Mouse (Mus musculus) midbrain, embryonic 13.5 days (tissue): ENCODE measurements at regions not wholly inside any gene's neighbourhood (a gene's known extent, or its start where the extent isn't known, plus 50 kb on each side); places are given as distances from the start of the nearest gene placed in this dataset.

Source experiments
- ATAC-seq: fragments of 200-750 bp; cut with Nextera tagmentation; 2 replicates; pipeline ENCODE4 v1.8.0; 2017; ENCODE audit warnings: mild to moderate bottlenecking, moderate TSS enrichment, moderate library complexity
- H3K27ac ChIP-seq: fragments of 300-500 bp; sonication (generic); 2 replicates; pipeline ENCODE4 v1.5.1; 2015; ENCODE audit warnings: inconsistent platforms, mild to moderate bottlenecking, moderate library complexity
- H3K27me3 ChIP-seq: fragments of 300-500 bp; sonication (generic); 2 replicates; pipeline ENCODE4 v1.6.1; 2015; ENCODE audit warnings: mild to moderate bottlenecking, inconsistent platforms
- H3K36me3 ChIP-seq: fragments of 300-500 bp; sonication (generic); 2 replicates; pipeline ENCODE4 v1.6.1; 2015; ENCODE audit warnings: mild to moderate bottlenecking, inconsistent platforms
- H3K4me1 ChIP-seq: fragments of 300-500 bp; sonication (generic); replicated peaks from 2 replicates; pipeline ENCODE4 v1.6.1; 2015; ENCODE audit warnings: inconsistent platforms
- H3K4me2 ChIP-seq: fragments of 300-500 bp; sonication (generic); replicated peaks from 2 replicates; pipeline ENCODE4 v1.6.1; 2015; ENCODE audit warnings: moderate library complexity, mild to moderate bottlenecking, inconsistent platforms
- H3K4me3 ChIP-seq: fragments of 300-500 bp; sonication (generic); replicated peaks from 2 replicates; pipeline ENCODE4 v1.5.1; 2015; ENCODE audit warnings: mild to moderate bottlenecking, inconsistent platforms
- H3K9ac ChIP-seq: fragments of 300-500 bp; sonication (generic); replicated peaks from 2 replicates; pipeline ENCODE4 v1.6.1; 2015; ENCODE audit warnings: mild to moderate bottlenecking, inconsistent platforms
- H3K9me3 ChIP-seq: fragments of 300-500 bp; sonication (generic); 2 replicates; pipeline ENCODE4 v1.6.1; 2016; ENCODE audit warnings: mild to moderate bottlenecking, inconsistent platforms
- WGBS: fragments of 180-500 bp; shearing (Covaris S2); methylation state at CpG from one replicate; pipeline ENCODE4 v1.1.7; 2015; 5-methylcytosine and 5-hydroxymethylcytosine counted together

GRCm38 (mm10) chr13:47848371-47849188 lies 412.4 kb upstream of the Id4 start:
- Histone ChIP-seq H3K4me1 (peaks cover 25% of the 10 kb centered on the region), H3K27me3 (no peaks in the 10 kb centered on the region), H3K36me3 (no peaks in the 10 kb centered on the region), H3K9me3 (0 out of 2 replicates have a peak, but pooled peaks cover 3% of the 10 kb centered on the region), H3K9ac (no peak overlapping the region), H3K4me3 (no peak overlapping the region), H3K4me2 (no peak overlapping the region), H3K27ac (peak overlapping the region; percentile 25)
- WGBS: 54% methylated on average over 11 of the region's 11 CpGs
- peak; percentile 65 for ATAC-seq

- H3K4me3 ChIP-seq: no peak overlapping the region; the same call in 1 of the 2 replicates
- peak overlapping the region; percentile 39 for H3K4me2 ChIP-seq
- no peaks in the 10 kb centered on the region for H3K27me3 ChIP-seq
- peak; percentile 70 for ATAC-seq
- H3K36me3 ChIP-seq: no peaks in the 10 kb centered on the region
- H3K9ac ChIP-seq: peak overlapping the region; percentile 50
- 3% methylated on average over 22 of the region's 22 CpGs for WGBS
- H3K9me3 ChIP-seq: no peaks in the 10 kb centered on the region
- H3K27ac ChIP-seq: peak overlapping the region; percentile 64
- peaks cover 23% of the 10 kb centered on the region for H3K4me1 ChIP-seq
Observed at GRCm38 (mm10) chr13:47855422-47856108, 405.5 kb upstream of the Id4 start.

DNA sequence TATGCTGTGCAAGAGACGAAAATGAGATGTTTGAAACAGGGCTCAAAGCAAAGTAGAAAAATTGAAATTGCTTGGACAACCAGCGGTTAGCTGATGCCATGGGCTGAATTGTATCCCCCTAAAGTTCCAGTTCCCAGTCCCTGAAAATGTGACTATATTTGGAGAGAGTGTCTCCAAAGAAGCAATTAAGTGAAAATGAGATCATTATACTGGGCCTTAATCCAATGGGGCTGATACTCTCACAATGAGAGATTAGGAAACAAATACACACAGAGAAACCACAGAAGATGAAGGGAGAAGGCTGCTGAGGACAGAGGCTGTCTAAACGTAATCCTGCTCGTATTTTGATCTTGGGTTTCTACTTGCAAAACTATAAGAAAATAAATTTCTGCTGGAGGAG lies 402.1 kb upstream of the Id4 start:
- WGBS: 75% methylated on average over 4 of the region's 4 CpGs
- Histone ChIP-seq H3K36me3 (no peaks in the 10 kb centered on the region), H3K4me1 (peaks cover 24% of the 10 kb centered on the region), H3K27me3 (no peaks in the 10 kb centered on the region), H3K9me3 (no peaks in the 10 kb centered on the region), H3K9ac (no peak overlapping the region), H3K4me3 (no peak overlapping the region), H3K27ac (no peak overlapping the region), H3K4me2 (no peak overlapping the region)
- no peak for ATAC-seq

GRCm38 (mm10) chr13:47860316-47860715 lies 400.7 kb upstream of the Id4 start:
- Histone ChIP-seq H3K4me2 (no peak overlapping the region), H3K9me3 (no peaks in the 10 kb centered on the region), H3K27ac (no peak overlapping the region), H3K4me3 (no peak overlapping the region), H3K4me1 (peaks cover 19% of the 10 kb centered on the region), H3K36me3 (no peaks in the 10 kb centered on the region), H3K27me3 (no peaks in the 10 kb centered on the region), H3K9ac (no peak overlapping the region)
- 0 out of 2 replicates have a peak, but pooled peaks have one; percentile 43 for ATAC-seq
- 54% methylated on average over 8 of the region's 8 CpGs for WGBS

DNA sequence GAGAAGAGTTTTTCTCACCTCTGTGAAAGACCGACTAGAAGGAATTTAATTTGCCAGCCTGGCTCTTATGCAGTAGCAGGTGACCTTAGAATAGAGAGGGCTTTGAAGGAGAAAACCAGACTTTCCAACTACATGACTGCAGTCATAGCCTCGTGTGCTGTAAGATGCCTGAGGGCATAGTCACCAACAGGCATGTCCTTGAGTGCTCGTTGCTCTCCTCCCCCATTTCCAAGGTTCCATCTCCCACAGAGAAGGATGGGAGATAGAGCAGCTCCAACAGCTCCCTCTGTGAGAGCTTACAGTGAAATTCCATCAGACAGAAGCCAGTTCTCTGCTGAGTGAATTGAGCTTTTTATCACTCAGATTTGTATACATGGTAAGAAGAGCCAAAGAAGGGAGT lies 398.1 kb upstream of the Id4 start:
- H3K36me3 ChIP-seq: no peaks in the 10 kb centered on the region
- H3K27ac ChIP-seq: no peak overlapping the region
- no peaks in the 10 kb centered on the region for H3K27me3 ChIP-seq
- 82% methylated on average over 3 of the region's 3 CpGs for WGBS
- peaks cover 6% of the 10 kb centered on the region; the same call in 1 of the 2 replicates for H3K4me1 ChIP-seq
- no peaks in the 10 kb centered on the region for H3K9me3 ChIP-seq
- H3K9ac ChIP-seq: no peak overlapping the region
- H3K4me3 ChIP-seq: no peak overlapping the region
- ATAC-seq: no peak
- no peak overlapping the region for H3K4me2 ChIP-seq

DNA sequence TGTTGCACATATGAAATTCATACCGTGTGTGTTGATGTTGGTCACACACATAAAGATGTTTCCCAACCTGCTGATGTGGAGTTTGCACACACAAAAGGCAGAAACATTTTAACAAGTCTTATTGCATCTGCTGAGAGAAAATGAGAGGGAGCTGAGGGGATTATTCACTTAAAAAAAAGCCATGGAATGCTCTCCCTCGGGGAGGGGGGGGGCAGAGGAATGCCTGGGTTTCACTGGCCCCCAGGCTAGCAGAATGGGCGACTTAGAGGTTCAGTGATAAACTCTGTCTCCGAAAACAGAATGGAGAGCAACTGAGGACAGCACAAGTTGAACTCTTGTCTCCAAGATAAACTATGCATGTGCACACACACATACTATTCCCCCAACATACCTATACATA lies 392.4 kb upstream of the Id4 start:
- Histone ChIP-seq H3K36me3 (no peaks in the 10 kb centered on the region), H3K27ac (no peak overlapping the region), H3K4me3 (no peak overlapping the region), H3K4me2 (no peak overlapping the region), H3K9me3 (no peaks in the 10 kb centered on the region), H3K27me3 (no peaks in the 10 kb centered on the region), H3K9ac (no peak overlapping the region), H3K4me1 (peaks cover 26% of the 10 kb centered on the region)
- no peak for ATAC-seq
- WGBS: 51% methylated on average over 4 of the region's 4 CpGs

- 55% methylated on average over 10 of the region's 10 CpGs for WGBS
- ATAC-seq: peak; percentile 83
Observed at GRCm38 (mm10) chr13:47869670-47870532, 391.1 kb upstream of the Id4 start.

GRCm38 (mm10) chr13:47872645-47873044 lies 388.4 kb upstream of the Id4 start:
- no peak overlapping the region for H3K27ac ChIP-seq
- peaks cover 27% of the 10 kb centered on the region for H3K4me1 ChIP-seq
- no peaks in the 10 kb centered on the region for H3K9me3 ChIP-seq
- H3K36me3 ChIP-seq: no peaks in the 10 kb centered on the region
- H3K4me3 ChIP-seq: no peak overlapping the region
- no peak overlapping the region for H3K4me2 ChIP-seq
- WGBS: 32% methylated on average over 11 of the region's 11 CpGs
- H3K27me3 ChIP-seq: no peaks in the 10 kb centered on the region
- no peak for ATAC-seq
- no peak overlapping the region for H3K9ac ChIP-seq

More at GRCm38 (mm10) chr13:47869670-47870532, 391.1 kb upstream of the Id4 start:
- H3K4me2 ChIP-seq: no peak overlapping the region
- no peaks in the 10 kb centered on the region for H3K27me3 ChIP-seq
- H3K4me1 ChIP-seq: peaks cover 27% of the 10 kb centered on the region
- no peak overlapping the region for H3K9ac ChIP-seq
- no peak overlapping the region for H3K27ac ChIP-seq
- H3K9me3 ChIP-seq: no peaks in the 10 kb centered on the region
- no peaks in the 10 kb centered on the region for H3K36me3 ChIP-seq
- H3K4me3 ChIP-seq: no peak overlapping the region

- Histone ChIP-seq H3K9me3 (no peaks in the 10 kb centered on the region; the same call in 1 of the 2 replicates), H3K4me2 (no peak overlapping the region), H3K9ac (no peak overlapping the region), H3K27ac (no peak overlapping the region), H3K36me3 (no peaks in the 10 kb centered on the region), H3K27me3 (no peaks in the 10 kb centered on the region), H3K4me1 (0 out of 2 replicates have a peak, but pooled peaks cover 6% of the 10 kb centered on the region), H3K4me3 (no peak overlapping the region)
- 88% methylated on average over 4 of the region's 4 CpGs for WGBS
- no peak for ATAC-seq
Observed at GRCm38 (mm10) chr13:47892569-47892968, 368.5 kb upstream of the Id4 start.

GRCm38 (mm10) chr13:47894331-47894730 lies 366.7 kb upstream of the Id4 start:
- ATAC-seq: no peak
- H3K27me3 ChIP-seq: no peaks in the 10 kb centered on the region
- 93% methylated on average over 1 of the region's 1 CpGs for WGBS

GRCm38 (mm10) chr13:47895256-47895655 lies 365.8 kb upstream of the Id4 start:
- no peak overlapping the region for H3K27ac ChIP-seq

More at GRCm38 (mm10) chr13:47894331-47894730, 366.7 kb upstream of the Id4 start:
- Histone ChIP-seq H3K4me3 (no peak overlapping the region), H3K4me1 (0 out of 2 replicates have a peak, but pooled peaks cover 6% of the 10 kb centered on the region), H3K9ac (no peak overlapping the region), H3K4me2 (no peak overlapping the region), H3K36me3 (no peaks in the 10 kb centered on the region), H3K27ac (no peak overlapping the region), H3K9me3 (peaks cover 10% of the 10 kb centered on the region; the same call in 1 of the 2 replicates)

More at GRCm38 (mm10) chr13:47895256-47895655, 365.8 kb upstream of the Id4 start:
- no peak overlapping the region for H3K4me3 ChIP-seq
- H3K4me1 ChIP-seq: 0 out of 2 replicates have a peak, but pooled peaks cover 6% of the 10 kb centered on the region
- peaks cover 10% of the 10 kb centered on the region; the same call in 1 of the 2 replicates for H3K9me3 ChIP-seq
- H3K9ac ChIP-seq: no peak overlapping the region
- no peak overlapping the region for H3K4me2 ChIP-seq
- WGBS: 76% methylated on average over 6 of the region's 6 CpGs
- no peaks in the 10 kb centered on the region for H3K36me3 ChIP-seq
- no peaks in the 10 kb centered on the region for H3K27me3 ChIP-seq
- ATAC-seq: no peak
